Mouse (Mus musculus) neural tube, embryonic 15.5 days (tissue): ENCODE measurements around the gene Cxcl16. TPM values are rescaled to one million over a fixed set of nuclear protein-coding genes. Genes with fewer than 3 reads are reported as not detected.
"Not testable (repeated sequence)": the region's sequence is repeated elsewhere in the genome, so short reads cannot be mapped to it uniquely, and the experiment has no call there.

Source experiments
- ATAC-seq: fragments of 200-750 bp; cut with Nextera tagmentation; 2 replicates; pipeline ENCODE4 v1.8.0; 2017; ENCODE audit warnings: mild to moderate bottlenecking, moderate TSS enrichment, moderate library complexity; ENCODE audit not compliant: low FRiP score
- H3K27ac ChIP-seq: fragments of 300-500 bp; sonication (generic); replicated peaks from 2 replicates; pipeline ENCODE4 v1.5.1; 2015; ENCODE audit warnings: mild to moderate bottlenecking, inconsistent platforms
- H3K27me3 ChIP-seq: fragments of 300-500 bp; sonication (generic); replicated peaks from 2 replicates; pipeline ENCODE4 v1.6.1; 2015; ENCODE audit warnings: inconsistent platforms
- H3K36me3 ChIP-seq: fragments of 300-500 bp; sonication (generic); 2 replicates; pipeline ENCODE4 v1.6.1; 2015; ENCODE audit warnings: inconsistent platforms
- H3K4me1 ChIP-seq: fragments of 300-500 bp; sonication (generic); 2 replicates; pipeline ENCODE4 v1.6.1; 2015; ENCODE audit warnings: inconsistent platforms
- H3K4me2 ChIP-seq: fragments of 300-500 bp; sonication (generic); 2 replicates; pipeline ENCODE4 v1.6.1; 2015; ENCODE audit warnings: inconsistent platforms, mild to moderate bottlenecking, moderate library complexity
- H3K4me3 ChIP-seq: fragments of 300-500 bp; sonication (generic); replicated peaks from 2 replicates; pipeline ENCODE4 v1.5.1; 2015; ENCODE audit warnings: mild to moderate bottlenecking, inconsistent platforms
- H3K9ac ChIP-seq: fragments of 300-500 bp; sonication (generic); replicated peaks from 2 replicates; pipeline ENCODE4 v1.6.1; 2015; ENCODE audit warnings: mild to moderate bottlenecking, inconsistent platforms
- H3K9me3 ChIP-seq: fragments of 300-500 bp; sonication (generic); replicated peaks from 2 replicates; pipeline ENCODE4 v1.6.1; 2016; ENCODE audit warnings: inconsistent platforms
- WGBS: fragments of 180-500 bp; shearing (Covaris S2); methylation state at CpG from one replicate; pipeline ENCODE4 v1.1.7; 2015; ENCODE audit warnings: mixed read lengths; 5-methylcytosine and 5-hydroxymethylcytosine counted together
- polyA plus RNA-seq: library from polyadenylated mRNA; unstranded; fragments of >200 nt; fragmentation: Nextera tagmentation; extraction: Ambion mirVana; gene quantifications from 2 replicates; pipeline ENCODE4 v1.2.1, GENCODE M21; 2015

Gene Cxcl16
- polyA plus RNA-seq, 1 experiment from 2014 or later = 7.4 TPM

GRCm38 (mm10) chr11:70433569-70433943 is 26.2 kb downstream of the Cxcl16 start:
- peaks cover 27% of the 10 kb centered on the region for H3K36me3 ChIP-seq
- peak overlapping the region; percentile 94 for H3K4me3 ChIP-seq
- no peak for ATAC-seq
- H3K27ac ChIP-seq = no peak overlapping the region
- H3K4me1 ChIP-seq = peaks cover 40% of the 10 kb centered on the region
- no peaks in the 10 kb centered on the region for H3K27me3 ChIP-seq
- 80% methylated on average over 1 of the region's 1 CpGs for WGBS
- H3K4me2 ChIP-seq = peak overlapping the region; percentile 91
- no peaks in the 10 kb centered on the region for H3K9me3 ChIP-seq
- H3K9ac ChIP-seq = peak overlapping the region; percentile 95

- peaks cover 40% of the 10 kb centered on the region for H3K4me1 ChIP-seq
- peak; percentile 56 for ATAC-seq
- H3K36me3 ChIP-seq = peaks cover 23% of the 10 kb centered on the region
- peak overlapping the region; percentile 91 for H3K4me2 ChIP-seq
- H3K27me3 ChIP-seq = no peaks in the 10 kb centered on the region
- H3K9me3 ChIP-seq = no peaks in the 10 kb centered on the region
- peak overlapping the region; percentile 94 for H3K4me3 ChIP-seq
- peak overlapping the region; percentile 94 for H3K27ac ChIP-seq
- WGBS = 5% methylated on average over 15 of the region's 15 CpGs
- peak overlapping the region; percentile 95 for H3K9ac ChIP-seq
Measured at GRCm38 (mm10) chr11:70432895-70433568, 26.8 kb downstream of the Cxcl16 start.

GRCm38 (mm10) chr11:70432048-70432894 is 27.5 kb downstream of the Cxcl16 start, which contains the start of gene Arrb2:
Gene Arrb2, plus strand, starts transcription at chr11:70432635.
- Histone ChIP-seq H3K4me3 (peak within 1 kb of the TSS; percentile 94), H3K4me2 (peak within 1 kb of the TSS; percentile 91), H3K4me1 (peaks cover 40% of the 10 kb centered on the region), H3K27ac (peak within 1 kb of the TSS; percentile 94), H3K9me3 (no peaks in the 10 kb centered on the region), H3K36me3 (peaks cover 15% of the 10 kb centered on the region), H3K27me3 (no peaks in the 10 kb centered on the region), H3K9ac (peak within 1 kb of the TSS; percentile 95)
- ATAC-seq = peak; percentile 95
- under 1% methylated on average over 69 of the region's 75 CpGs for WGBS

GRCm38 (mm10) chr11:70431574-70431973 is 28.2 kb downstream of the Cxcl16 start:
- Histone ChIP-seq H3K4me1 (peaks cover 40% of the 10 kb centered on the region), H3K36me3 (peaks cover 10% of the 10 kb centered on the region), H3K27me3 (no peaks in the 10 kb centered on the region), H3K9me3 (no peaks in the 10 kb centered on the region), H3K4me2 (peak overlapping the region; percentile 91), H3K27ac (peak overlapping the region; percentile 94), H3K4me3 (peak overlapping the region; percentile 94), H3K9ac (peak overlapping the region; percentile 95; the same call in 1 of the 2 replicates)
- 20% methylated on average over 5 of the region's 5 CpGs for WGBS
- ATAC-seq = no peak

- H3K9ac ChIP-seq = not testable (repeated sequence)
Measured at GRCm38 (mm10) chr11:70426598-70426997, 33.2 kb downstream of the Cxcl16 start.

GRCm38 (mm10) chr11:70419486-70419885 is 40.3 kb downstream of the Cxcl16 start:
- 71% methylated on average over 5 of the region's 5 CpGs for WGBS
- H3K27ac ChIP-seq = no peak overlapping the region
- no peaks in the 10 kb centered on the region for H3K4me1 ChIP-seq
- H3K4me2 ChIP-seq = no peak overlapping the region
- H3K36me3 ChIP-seq = no peaks in the 10 kb centered on the region
- no peak overlapping the region for H3K4me3 ChIP-seq
- H3K9me3 ChIP-seq = no peaks in the 10 kb centered on the region
- no peaks in the 10 kb centered on the region for H3K27me3 ChIP-seq
- ATAC-seq = no peak
- H3K9ac ChIP-seq = no peak overlapping the region

More at GRCm38 (mm10) chr11:70426598-70426997, 33.2 kb downstream of the Cxcl16 start:
- WGBS = 70% methylated on average over 6 of the region's 6 CpGs
- peaks cover 10% of the 10 kb centered on the region for H3K4me1 ChIP-seq
- not testable (repeated sequence) for H3K36me3 ChIP-seq, H3K4me2 ChIP-seq, H3K9me3 ChIP-seq, H3K4me3 ChIP-seq, H3K27ac ChIP-seq, ATAC-seq, H3K27me3 ChIP-seq

- WGBS = 70% methylated on average over 4 of the region's 4 CpGs
Measured at GRCm38 (mm10) chr11:70418199-70418598, 41.6 kb downstream of the Cxcl16 start.

GRCm38 (mm10) chr11:70413961-70414360 is 45.8 kb downstream of the Cxcl16 start:
- Histone ChIP-seq H3K4me2 (no peak overlapping the region), H3K36me3 (no peaks in the 10 kb centered on the region), H3K4me3 (no peak overlapping the region), H3K27me3 (no peaks in the 10 kb centered on the region), H3K9me3 (no peaks in the 10 kb centered on the region), H3K27ac (no peak overlapping the region), H3K9ac (no peak overlapping the region), H3K4me1 (peaks cover 9% of the 10 kb centered on the region)
- WGBS = 12% methylated on average over 3 of the region's 3 CpGs
- no peak for ATAC-seq

More at GRCm38 (mm10) chr11:70418199-70418598, 41.6 kb downstream of the Cxcl16 start:
- H3K4me2 ChIP-seq = no peak overlapping the region
- H3K9ac ChIP-seq = no peak overlapping the region
- H3K4me1 ChIP-seq = no peaks in the 10 kb centered on the region
- no peaks in the 10 kb centered on the region for H3K36me3 ChIP-seq
- H3K27me3 ChIP-seq = no peaks in the 10 kb centered on the region
- no peaks in the 10 kb centered on the region for H3K9me3 ChIP-seq
- no peak overlapping the region for H3K4me3 ChIP-seq
- ATAC-seq = no peak
- no peak overlapping the region for H3K27ac ChIP-seq

- H3K9ac ChIP-seq = no peak overlapping the region
- H3K4me3 ChIP-seq = no peak overlapping the region
- no peak overlapping the region for H3K4me2 ChIP-seq
- ATAC-seq = no peak
- no peaks in the 10 kb centered on the region for H3K9me3 ChIP-seq
- no peak overlapping the region for H3K27ac ChIP-seq
- H3K36me3 ChIP-seq = no peaks in the 10 kb centered on the region
- H3K4me1 ChIP-seq = peaks cover 21% of the 10 kb centered on the region
- H3K27me3 ChIP-seq = no peaks in the 10 kb centered on the region
- 77% methylated on average over 5 of the region's 5 CpGs for WGBS
Measured at GRCm38 (mm10) chr11:70412591-70412990, 47.2 kb downstream of the Cxcl16 start.

- WGBS = 62% methylated on average over 6 of the region's 6 CpGs
- ATAC-seq = peak; percentile 28
Measured at GRCm38 (mm10) chr11:70410297-70410643, 49.5 kb downstream of the Cxcl16 start.

GRCm38 (mm10) chr11:70409594-70410296 is 50.0 kb downstream of the Cxcl16 start, which contains the start of gene Pelp1:
Gene Pelp1, minus strand, starts transcription at chr11:70410031.
- Histone ChIP-seq H3K9ac (peak within 1 kb of the TSS; percentile 84), H3K9me3 (no peaks in the 10 kb centered on the region), H3K27ac (peak within 1 kb of the TSS; percentile 49), H3K4me1 (peaks cover 27% of the 10 kb centered on the region), H3K4me3 (peak within 1 kb of the TSS; percentile 77), H3K27me3 (no peaks in the 10 kb centered on the region), H3K36me3 (peaks cover 7% of the 10 kb centered on the region; the same call in 1 of the 2 replicates), H3K4me2 (peak within 1 kb of the TSS; percentile 79)
- under 1% methylated on average over 57 of the region's 59 CpGs for WGBS
- peak; percentile 98 for ATAC-seq

More at GRCm38 (mm10) chr11:70410297-70410643, 49.5 kb downstream of the Cxcl16 start:
- H3K27me3 ChIP-seq = no peaks in the 10 kb centered on the region
- H3K4me2 ChIP-seq = peak overlapping the region; percentile 79
- H3K4me1 ChIP-seq = peaks cover 27% of the 10 kb centered on the region
- H3K9ac ChIP-seq = peak overlapping the region; percentile 84
- H3K9me3 ChIP-seq = no peaks in the 10 kb centered on the region
- H3K36me3 ChIP-seq = peaks cover 5% of the 10 kb centered on the region; the same call in 1 of the 2 replicates
- peak overlapping the region; percentile 49 for H3K27ac ChIP-seq
- peak overlapping the region; percentile 77 for H3K4me3 ChIP-seq
